Mouse (Mus musculus) frontal cortex, adult (tissue): ENCODE measurements around the gene Harbi1.
A peak's percentile ranks its signal among the peaks of the same experiment; 100 is the strongest.

Source experiments
- ATAC-seq: cut with Nextera tagmentation; 2 replicates; pipeline ENCODE4 v1.9.2; 2017; ENCODE audit warnings: mild to moderate bottlenecking, moderate library complexity, mixed read lengths; ENCODE audit not compliant: low TSS enrichment

Gene Harbi1

GRCm38 (mm10) chr2:91710272-91711234 lies at the start of gene Harbi1, which contains the start of gene Atg13:
TSS of gene Harbi1 (plus strand) at chr2:91710852.
TSS of gene Atg13 (minus strand) at chr2:91710576.
- ATAC-seq, result peak; percentile 99

- no peak for ATAC-seq
Measured at GRCm38 (mm10) chr2:91660981-91661380, 49.7 kb upstream of the Harbi1 start.

- peak; percentile 88 for ATAC-seq
Measured at GRCm38 (mm10) chr2:91664780-91665179, 45.9 kb upstream of the Harbi1 start.

DNA sequence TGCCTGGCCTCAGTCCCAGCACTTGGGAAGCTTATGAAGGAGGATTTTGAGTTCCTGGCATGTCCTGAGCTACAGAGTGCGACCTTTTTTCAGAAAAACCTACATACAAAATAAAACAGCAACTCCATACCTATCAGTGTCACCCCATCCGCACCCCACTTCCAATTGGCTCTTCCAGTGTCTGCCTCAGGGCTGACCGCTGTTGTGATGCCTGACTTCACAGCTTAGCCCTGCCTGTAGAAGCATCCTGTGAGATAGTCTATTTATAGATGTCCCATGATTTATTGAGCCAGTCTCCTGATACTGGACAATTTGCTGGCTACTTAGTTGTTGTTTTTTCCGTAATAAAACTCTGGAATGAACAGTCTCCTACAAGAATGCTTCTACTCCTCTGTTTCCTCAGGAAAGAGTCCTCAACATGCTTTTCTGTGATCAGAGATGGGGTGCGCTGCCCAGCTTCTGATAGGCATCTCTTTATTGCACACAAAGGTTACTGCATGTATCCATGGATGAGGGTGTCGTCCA lies 44.2 kb upstream of the Harbi1 start:
- ATAC-seq, result no peak

- no peak for ATAC-seq
Measured at GRCm38 (mm10) chr2:91667747-91668146, 42.9 kb upstream of the Harbi1 start.

- no peak for ATAC-seq
Measured at GRCm38 (mm10) chr2:91669326-91669725, 41.3 kb upstream of the Harbi1 start.

- no peak for ATAC-seq
Measured at GRCm38 (mm10) chr2:91670038-91670437, 40.6 kb upstream of the Harbi1 start.

DNA sequence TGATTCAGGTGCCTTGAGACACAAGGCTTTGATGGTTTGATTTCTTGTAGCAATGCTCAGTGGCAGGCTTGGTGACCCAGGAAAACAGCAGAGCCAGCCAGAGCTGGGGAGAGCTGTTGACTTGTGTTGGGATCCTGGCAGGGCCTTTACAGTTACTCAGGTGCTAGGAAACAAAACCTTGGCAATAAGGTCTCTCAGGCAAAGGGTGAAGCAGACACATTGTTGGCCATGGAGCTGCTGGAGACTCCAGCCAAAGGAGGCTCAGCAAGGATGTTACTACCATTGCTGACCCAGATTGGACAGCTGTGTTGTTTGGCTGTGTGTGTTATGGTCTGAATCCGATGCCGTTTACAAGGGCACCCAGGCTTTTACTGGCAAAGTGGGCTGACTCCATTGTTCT lies 37.1 kb upstream of the Harbi1 start:
- no peak; the same call in 1 of the 2 replicates for ATAC-seq

DNA sequence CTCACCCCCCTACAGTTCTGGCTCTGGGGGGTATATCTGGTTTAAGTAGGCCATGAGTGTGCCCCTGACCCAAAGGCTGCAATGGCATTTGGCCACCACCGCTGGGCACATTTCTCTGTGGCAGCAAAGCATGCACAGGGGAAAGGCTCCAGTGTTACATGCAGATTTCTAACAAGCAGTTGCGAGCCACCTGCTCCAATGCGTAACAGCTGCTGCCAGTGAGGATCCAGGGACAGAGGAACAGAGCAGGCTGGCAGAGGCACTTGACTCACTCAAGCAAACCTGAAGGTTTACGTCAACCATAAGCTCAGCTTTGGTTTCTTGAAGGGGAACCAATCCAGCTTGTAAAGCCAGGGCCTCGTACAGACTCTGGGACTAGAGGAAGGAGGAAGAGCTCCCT lies 35.8 kb upstream of the Harbi1 start:
- ATAC-seq, result peak; percentile 79

- no peak for ATAC-seq
Measured at GRCm38 (mm10) chr2:91676420-91676819, 34.2 kb upstream of the Harbi1 start.

DNA sequence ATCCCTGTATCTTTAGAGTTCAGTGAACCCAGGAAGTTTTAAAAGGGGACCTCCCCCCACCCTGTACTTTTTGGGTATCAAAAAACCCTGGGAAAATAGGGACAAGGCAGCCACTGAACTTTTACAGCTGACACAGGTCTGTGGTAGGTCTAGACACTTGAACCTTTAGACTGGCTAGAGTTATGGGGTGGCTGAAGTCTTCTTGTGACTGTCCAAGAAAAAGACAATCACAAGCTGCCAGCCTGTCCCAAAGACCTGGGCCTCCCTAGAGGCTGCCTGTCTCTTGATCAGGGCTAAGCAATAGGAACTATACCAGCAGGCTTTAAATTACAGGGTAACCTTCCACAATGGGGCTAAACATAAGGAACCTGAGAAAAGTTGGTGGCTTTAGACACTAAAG lies 33.7 kb upstream of the Harbi1 start:
- ATAC-seq, result no peak

DNA sequence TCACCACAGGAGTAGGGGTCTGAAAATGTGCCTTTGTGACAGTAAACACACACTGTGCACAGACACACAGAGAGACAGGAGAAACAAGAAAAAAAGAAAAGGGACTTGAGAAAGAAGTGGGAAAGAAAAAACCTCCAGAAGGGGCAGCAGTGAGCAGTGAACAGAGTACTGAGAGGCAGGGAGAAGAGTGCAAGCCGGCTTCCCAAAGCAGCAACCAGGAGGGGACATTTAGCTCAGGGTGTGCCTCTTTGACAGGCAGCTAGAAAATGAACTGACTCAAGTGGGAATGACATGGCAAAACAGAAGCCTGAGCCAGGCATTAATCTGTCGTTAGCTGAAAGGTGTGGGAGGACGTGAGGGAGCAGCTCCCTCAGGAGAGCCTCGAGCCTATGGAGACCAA lies 27.8 kb upstream of the Harbi1 start:
- ATAC-seq, result peak; percentile 75

- peak; percentile 58 for ATAC-seq
Measured at GRCm38 (mm10) chr2:91683919-91684318, 26.7 kb upstream of the Harbi1 start.

- peak; percentile 73; the same call in 1 of the 2 replicates for ATAC-seq
Measured at GRCm38 (mm10) chr2:91689452-91689851, 21.2 kb upstream of the Harbi1 start.

- peak; percentile 73 for ATAC-seq
Measured at GRCm38 (mm10) chr2:91695436-91696224, 15.0 kb upstream of the Harbi1 start.

DNA sequence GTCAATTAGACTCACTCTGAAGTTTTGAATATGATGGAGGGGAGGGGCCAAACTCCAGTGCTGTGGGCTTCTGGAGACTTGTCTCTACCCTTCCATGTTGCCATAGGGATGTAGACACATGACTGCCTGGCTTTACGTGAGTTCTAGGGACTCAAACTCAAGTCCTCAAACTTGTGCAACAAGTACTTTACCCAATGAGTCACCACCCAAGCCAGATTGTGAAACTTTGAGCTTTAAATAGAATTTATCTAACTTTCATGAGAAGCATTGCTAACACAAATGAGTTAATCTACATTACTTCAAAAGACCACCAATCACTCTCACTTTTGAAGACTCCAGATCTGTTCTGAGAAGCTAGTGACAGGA lies 14.4 kb upstream of the Harbi1 start:
- peak; percentile 27; the same call in 1 of the 2 replicates for ATAC-seq

DNA sequence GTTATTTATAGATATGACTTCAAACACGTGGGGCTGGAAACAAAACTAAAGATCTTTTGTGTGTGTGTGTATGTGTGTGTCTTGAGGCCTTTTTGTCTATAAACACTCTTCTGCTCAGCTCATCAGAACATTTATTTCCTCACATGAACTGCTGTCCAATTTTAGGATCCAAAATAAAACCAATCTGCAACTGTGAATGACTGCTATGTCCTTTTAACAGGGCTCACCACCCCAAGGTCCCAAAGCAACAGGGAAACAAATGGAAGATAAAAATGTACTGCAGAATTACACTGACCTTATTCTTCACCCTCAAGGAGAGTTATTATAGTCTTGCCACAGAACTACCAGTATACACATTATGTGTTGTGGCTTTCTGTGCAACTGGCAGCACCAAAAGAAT lies 11.4 kb upstream of the Harbi1 start:
- ATAC-seq, result no peak

GRCm38 (mm10) chr2:91701366-91701765 lies 9.3 kb upstream of the Harbi1 start:
- ATAC-seq, result no peak

DNA sequence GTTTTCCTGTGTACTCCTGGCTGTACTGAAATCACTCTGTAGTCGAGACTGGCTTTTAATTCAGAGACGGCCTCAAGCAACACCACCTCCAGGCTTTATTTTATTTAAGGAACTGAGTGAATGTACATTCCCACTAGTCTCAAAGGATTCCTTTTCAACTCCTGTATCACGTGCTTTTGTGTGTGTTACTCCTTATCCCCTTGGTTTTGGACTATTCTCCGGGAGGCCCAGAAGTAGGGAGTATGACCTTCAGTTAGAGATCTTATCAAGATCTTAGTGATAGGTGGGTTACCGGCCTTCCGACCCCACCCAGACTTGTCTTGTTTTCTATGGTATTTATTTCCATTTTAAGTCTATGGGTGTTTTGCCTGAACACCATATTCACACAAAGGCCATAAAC lies 4.9 kb upstream of the Harbi1 start:
- ATAC-seq, result no peak

DNA sequence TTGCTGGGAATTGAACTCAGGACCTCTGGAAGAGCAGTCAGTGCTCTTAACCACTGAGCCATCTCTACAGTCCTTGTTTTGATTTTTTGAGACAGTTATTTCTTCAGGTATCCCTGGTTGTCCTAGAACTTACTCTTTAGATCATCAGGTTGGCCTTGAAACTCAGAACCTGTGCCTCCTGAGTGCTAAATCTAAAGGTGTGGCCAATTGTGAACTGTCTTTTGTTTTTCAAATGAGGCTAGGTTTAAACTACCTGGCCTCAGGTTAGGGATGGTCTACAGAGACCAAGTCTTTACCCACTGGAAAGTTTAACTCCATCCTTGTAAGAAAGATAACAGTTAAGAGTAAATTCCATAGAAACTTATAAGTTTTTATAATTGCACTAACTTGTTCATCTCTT lies 4.2 kb upstream of the Harbi1 start:
- ATAC-seq, result no peak

- no peak for ATAC-seq
Measured at GRCm38 (mm10) chr2:91708361-91708760, 2.3 kb upstream of the Harbi1 start.

GRCm38 (mm10) chr2:91711256-91711925 lies 739 bp downstream of the Harbi1 start:
- no peak for ATAC-seq
